10 mouse cellular contexts compared by ENCODE assay signal in genomic region chr6:134152539-134152938, GRCm38 (mm10).
DNase-seq lines count a peak whose midpoint lies in the region; ATAC-seq and TF ChIP-seq lines count a peak whose summit lies in the region.
"Had no signal": no experiment of that assay in that cellular context is flagged by ENCODE, and none has a peak within 500 bp of the region (broad histone marks: within the 10 kb centered on the region; RNA-seq: fewer than 3 reads in every experiment).

No protein-coding gene starts in this region.

- H3K9me3 ChIP-seq in heart, embryonic 15.5 days (replicated peaks) = no peaks in the 10 kb centered on the region
- H3K9me3 ChIP-seq in lung, embryonic 14.5 days (ENCODE audit: low read depth, low read length) = no peaks in the 10 kb centered on the region
- H3K9me3 ChIP-seq in intestine, embryonic 15.5 days = no peaks in the 10 kb centered on the region
- H3K9me3 ChIP-seq: embryonic facial prominence, embryonic 12.5 days had no signal

- peak overlapping the region; percentile 17; the same call in 1 of the 2 replicates for H3K4me2 ChIP-seq in heart, embryonic 15.5 days
- no peak overlapping the region for H3K4me2 ChIP-seq in lung, embryonic 14.5 days
- H3K4me2 ChIP-seq in intestine, embryonic 15.5 days (replicated peaks) = no peak overlapping the region
- H3K4me2 ChIP-seq: embryonic facial prominence, embryonic 12.5 days had no signal

- no peaks in the 10 kb centered on the region for H3K27me3 ChIP-seq in heart, embryonic 15.5 days
- H3K27me3 ChIP-seq in lung, embryonic 14.5 days (ENCODE audit: insufficient read depth, low read length) = no peaks in the 10 kb centered on the region
- H3K27me3 ChIP-seq in intestine, embryonic 15.5 days (replicated peaks) = no peaks in the 10 kb centered on the region
- H3K27me3 ChIP-seq: embryonic facial prominence, embryonic 12.5 days had no signal

- no peak overlapping the region for H3K4me3 ChIP-seq in heart, embryonic 15.5 days
- H3K4me3 ChIP-seq in lung, embryonic 14.5 days (ENCODE audit: low read depth, low read length) = no peak overlapping the region
- no peak overlapping the region for H3K4me3 ChIP-seq in brown adipose tissue, adult 24 weeks (ENCODE audit: insufficient read depth, low read depth, low read length)
- H3K4me3 ChIP-seq in intestine, embryonic 15.5 days (replicated peaks) = no peak overlapping the region
- H3K4me3 ChIP-seq: embryonic facial prominence, embryonic 12.5 days had no signal

- WGBS in heart, embryonic 15.5 days = 40% methylated on average over 6 of the region's 6 CpGs
- 50% methylated on average over 6 of the region's 6 CpGs for WGBS in lung, embryonic 14.5 days
- WGBS in intestine, embryonic 15.5 days = 70% methylated on average over 6 of the region's 6 CpGs

- peak overlapping the region; percentile 75 for H3K27ac ChIP-seq in heart, embryonic 15.5 days
- peak overlapping the region; percentile 71 for H3K27ac ChIP-seq in lung, embryonic 14.5 days (ENCODE audit: low read depth)
- H3K27ac ChIP-seq in brown adipose tissue, adult 24 weeks (replicated peaks; ENCODE audit: low read depth, low read length) = peak overlapping the region; percentile 92
- peak overlapping the region; percentile 75; the same call in 1 of the 2 replicates for H3K27ac ChIP-seq in intestine, embryonic 15.5 days

- ATAC-seq in heart, embryonic 15.5 days (replicated peaks; ENCODE audit: insufficient number of reproducible peaks, insufficient read depth, low FRiP score, low read depth) = 0 out of 2 replicates have a peak, but pooled peaks have one; percentile 40
- no peak for ATAC-seq in lung, embryonic 14.5 days (ENCODE audit: insufficient read depth)
- ATAC-seq in intestine, embryonic 15.5 days = no peak

- no peak for DNase-seq in heart, adult 9 months (ENCODE audit: low spot score in 2 of 2)
- DNase-seq in lung, embryonic 14.5 days = peak; percentile 56
- no peak for DNase-seq in lung, postnatal 36 days
- no peak for DNase-seq in thymus, postnatal 0 days (ENCODE audit: low spot score)
- DNase-seq: left cerebral cortex, postnatal 4 days; midbrain, embryonic 14.5 days had no signal

- H3K9ac ChIP-seq in heart, embryonic 15.5 days = 0 out of 2 replicates have a peak overlapping the region, but pooled peaks have one; percentile 28
- no peak overlapping the region for H3K9ac ChIP-seq in lung, embryonic 14.5 days
- no peak overlapping the region for H3K9ac ChIP-seq in intestine, embryonic 15.5 days
- H3K9ac ChIP-seq: embryonic facial prominence, embryonic 12.5 days had no signal

- no peaks in the 10 kb centered on the region for H3K36me3 ChIP-seq in heart, embryonic 15.5 days
- peaks cover 5% of the 10 kb centered on the region; the same call in 1 of the 2 replicates for H3K36me3 ChIP-seq in lung, embryonic 14.5 days (ENCODE audit: insufficient read depth)
- no peaks in the 10 kb centered on the region for H3K36me3 ChIP-seq in intestine, embryonic 15.5 days
- H3K36me3 ChIP-seq: embryonic facial prominence, embryonic 12.5 days had no signal

- H3K4me1 ChIP-seq in heart, embryonic 15.5 days (replicated peaks) = peaks cover 62% of the 10 kb centered on the region
- peaks cover 47% of the 10 kb centered on the region for H3K4me1 ChIP-seq in lung, embryonic 14.5 days (ENCODE audit: insufficient read depth)
- H3K4me1 ChIP-seq in brown adipose tissue, adult 24 weeks (ENCODE audit: control insufficient read depth, insufficient read depth, insufficient read length, low read length) = peaks cover 8% of the 10 kb centered on the region
- H3K4me1 ChIP-seq in intestine, embryonic 15.5 days (replicated peaks) = peaks cover 32% of the 10 kb centered on the region

- TF ChIP-seq CTCF in lung, embryonic 14.5 days (IDR thresholded peaks at IDR 0.05; ENCODE audit: low read depth) = no peak
